Mouse (Mus musculus): ENCODE data around the gene Arhgap45. TPM values are rescaled to one million over a fixed set of nuclear protein-coding genes. Genes with fewer than 3 reads are reported as not detected.
A peak's percentile ranks its signal among the peaks of the same experiment; 100 is the strongest.

The Arhgap45 gene
- polyA plus RNA-seq, 1 experiment from 2014 or later = 56.2 TPM

- H3K4me3 ChIP-seq (ENCODE audit: inconsistent target) = no peak overlapping the region
- WGBS (ENCODE audit: missing documents) = 94% methylated on average over 4 of the region's 4 CpGs
- H3K27ac ChIP-seq = peak overlapping the region; percentile 92
- peaks cover 43% of the 10 kb centered on the region for H3K36me3 ChIP-seq (ENCODE audit: inconsistent target)
- peaks cover 38% of the 10 kb centered on the region for H3K79me2 ChIP-seq (ENCODE audit: inconsistent target)
Observed at GRCm38 (mm10) chr10:80076386-80076785, 59.9 kb downstream of the Arhgap45 start.

GRCm38 (mm10) chr10:80077312-80077711 lies 60.9 kb downstream of the Arhgap45 start:
- Histone ChIP-seq H3K27ac (no peak overlapping the region), H3K79me2 (ENCODE audit: inconsistent target) (peaks cover 29% of the 10 kb centered on the region), H3K36me3 (ENCODE audit: inconsistent target) (peaks cover 47% of the 10 kb centered on the region), H3K4me3 (ENCODE audit: inconsistent target) (no peak overlapping the region)
- WGBS (ENCODE audit: missing documents) = 98% methylated on average over 5 of the region's 5 CpGs

- 93% methylated on average over 1 of the region's 1 CpGs for WGBS (ENCODE audit: missing documents)
- Histone ChIP-seq H3K27ac (no peak overlapping the region), H3K4me3 (ENCODE audit: inconsistent target) (no peak overlapping the region), H3K79me2 (ENCODE audit: inconsistent target) (peaks cover 18% of the 10 kb centered on the region), H3K36me3 (ENCODE audit: inconsistent target) (peaks cover 54% of the 10 kb centered on the region)
Observed at GRCm38 (mm10) chr10:80078366-80078765, 61.9 kb downstream of the Arhgap45 start.

GRCm38 (mm10) chr10:80080396-80081070 lies 64.1 kb downstream of the Arhgap45 start:
- Histone ChIP-seq H3K36me3 (ENCODE audit: inconsistent target) (peaks cover 75% of the 10 kb centered on the region), H3K79me2 (ENCODE audit: inconsistent target) (peaks cover 19% of the 10 kb centered on the region; the same call in 1 of the 2 replicates), H3K4me3 (ENCODE audit: inconsistent target) (no peak overlapping the region), H3K27ac (no peak overlapping the region)
- WGBS (ENCODE audit: missing documents) = 61% methylated on average over 16 of the region's 16 CpGs

Other genes starting within 250 kb of the Arhgap45 start
- gene Rnf126, start 249.7 kb upstream of the Arhgap45 start, polyA plus RNA-seq (2018) = 20.1 to 34.6 TPM (median 21.2 TPM) in 3 replicates
- 0.12 to 0.67 TPM (median 0.47 TPM) in 3 replicates for gene Fstl3, start 239.4 kb upstream of the Arhgap45 start, polyA plus RNA-seq (2018)
- gene Prss57, start 225.7 kb upstream of the Arhgap45 start, polyA plus RNA-seq (2018) = not detected in 3 replicates
- 1.3 to 1.9 TPM (median 1.8 TPM) in 3 replicates for gene Palm, start 223.1 kb upstream of the Arhgap45 start, polyA plus RNA-seq (2018)
- 0.23 to 0.95 TPM (median 0.93 TPM) in 3 replicates for gene Misp, start 195.7 kb upstream of the Arhgap45 start, polyA plus RNA-seq (2018)
- 119 to 188 TPM (median 143 TPM) in 3 replicates for gene Ptbp1, start 162.2 kb upstream of the Arhgap45 start, polyA plus RNA-seq (2018)
- gene Prtn3, start 142.2 kb upstream of the Arhgap45 start, polyA plus RNA-seq (2018) = 0.96 to 1.6 TPM (median 1.2 TPM) in 3 replicates
- gene Plppr3, start 142.0 kb upstream of the Arhgap45 start, polyA plus RNA-seq (2018) = 0.64 to 2.5 TPM (median 1.0 TPM) in 3 replicates
- gene Elane, start 130.4 kb upstream of the Arhgap45 start, polyA plus RNA-seq (2018) = 0.67 to 0.89 TPM in 2 of 3 replicates, not detected in the other
- not detected in 3 replicates for gene Cfd, start 125.8 kb upstream of the Arhgap45 start, polyA plus RNA-seq (2018)
- 10.6 to 18.8 TPM (median 16.5 TPM) in 3 replicates for gene Med16, start 107.7 kb upstream of the Arhgap45 start, polyA plus RNA-seq (2018)
- 5.7 TPM in 1 of 3 replicates, not detected in the others for gene Gm26602, start 105.8 kb upstream of the Arhgap45 start, polyA plus RNA-seq (2018)
- gene Kiss1r, start 99.7 kb upstream of the Arhgap45 start, polyA plus RNA-seq (2018) = 0.27 to 0.89 TPM (median 0.30 TPM) in 3 replicates
- 41.6 to 61.5 TPM (median 54.4 TPM) in 3 replicates for gene R3hdm4, start 95.4 kb upstream of the Arhgap45 start, polyA plus RNA-seq (2018)
- 13.8 to 37.4 TPM (median 29.1 TPM) in 3 replicates for gene Arid3a, start 89.6 kb upstream of the Arhgap45 start, polyA plus RNA-seq (2018)
- 11.4 to 31.4 TPM (median 18.8 TPM) in 3 replicates for gene Wdr18, start 56.5 kb upstream of the Arhgap45 start, polyA plus RNA-seq (2018)
- not detected in 3 replicates for gene Grin3b, start 45.9 kb upstream of the Arhgap45 start, polyA plus RNA-seq (2018)
- 37.3 to 67.6 TPM (median 52.3 TPM) in 3 replicates for gene Tmem259, start 32.3 kb upstream of the Arhgap45 start, polyA plus RNA-seq (2018)
- gene Cnn2, start 28.1 kb upstream of the Arhgap45 start, polyA plus RNA-seq (2018) = 4.0 to 9.8 TPM (median 4.7 TPM) in 3 replicates
- 3.3 to 10.6 TPM (median 4.0 TPM) in 3 replicates for gene Abca7, start 20.2 kb upstream of the Arhgap45 start, polyA plus RNA-seq (2018)
- gene Polr2e, start 23.1 kb downstream of the Arhgap45 start, polyA plus RNA-seq (2018) = 51.6 to 65.8 TPM (median 54.3 TPM) in 3 replicates
- 427 to 512 TPM (median 481 TPM) in 3 replicates for gene Gpx4, start 30.5 kb downstream of the Arhgap45 start, polyA plus RNA-seq (2018)
- gene Sbno2, start 88.9 kb downstream of the Arhgap45 start, polyA plus RNA-seq (2018) = 23.7 to 43.6 TPM (median 42.5 TPM) in 3 replicates
- gene Stk11, start 99.2 kb downstream of the Arhgap45 start, polyA plus RNA-seq (2018) = 72.6 to 106 TPM (median 79.6 TPM) in 3 replicates
- gene Atp5d, start 122.0 kb downstream of the Arhgap45 start, polyA plus RNA-seq (2018) = 68.4 to 213 TPM (median 169 TPM) in 3 replicates
- gene Cbarp, start 124.2 kb downstream of the Arhgap45 start, polyA plus RNA-seq (2018) = 1.9 to 3.0 TPM (median 2.4 TPM) in 3 replicates
- 16.3 to 36.3 TPM (median 20.3 TPM) in 3 replicates for gene Midn, start 131.6 kb downstream of the Arhgap45 start, polyA plus RNA-seq (2018)
- 17.6 to 31.0 TPM (median 19.0 TPM) in 3 replicates for gene Cirbp, start 149.3 kb downstream of the Arhgap45 start, polyA plus RNA-seq (2018)
- gene 1600002K03Rik, start 156.3 kb downstream of the Arhgap45 start, polyA plus RNA-seq (2018) = 4.4 to 19.3 TPM (median 13.3 TPM) in 3 replicates
- 0.11 to 0.29 TPM (median 0.26 TPM) in 3 replicates for gene Efna2, start 162.8 kb downstream of the Arhgap45 start, polyA plus RNA-seq (2018)
- 5.1 to 14.8 TPM (median 7.6 TPM) in 3 replicates for gene Mum1, start 209.8 kb downstream of the Arhgap45 start, polyA plus RNA-seq (2018)
- 31.2 to 113 TPM (median 79.8 TPM) in 3 replicates for gene Ndufs7, start 232.5 kb downstream of the Arhgap45 start, polyA plus RNA-seq (2018)
- gene Gamt, start 244.4 kb downstream of the Arhgap45 start, polyA plus RNA-seq (2018) = 8.2 to 24.0 TPM (median 13.8 TPM) in 3 replicates
- gene Dazap1, start 244.8 kb downstream of the Arhgap45 start, polyA plus RNA-seq (2018) = 75.1 to 96.3 TPM (median 76.2 TPM) in 3 replicates

All from macrophage (primary cell).